Mouse (Mus musculus) CD4-positive naive resting alpha-beta T cell, adult 76 days (primary cell): Measurements from ENCODE around the gene Galc. TPM values are rescaled to one million over a fixed set of nuclear protein-coding genes. Genes with fewer than 3 reads are reported as not detected.

Experiments used
- total RNA-seq: library from RNA; stranded (reverse); gene quantifications from one replicate; pipeline ENCODE4 v1.2.4, GENCODE M21; 2023

Gene Galc
- 5.1 TPM for total RNA-seq

DNA sequence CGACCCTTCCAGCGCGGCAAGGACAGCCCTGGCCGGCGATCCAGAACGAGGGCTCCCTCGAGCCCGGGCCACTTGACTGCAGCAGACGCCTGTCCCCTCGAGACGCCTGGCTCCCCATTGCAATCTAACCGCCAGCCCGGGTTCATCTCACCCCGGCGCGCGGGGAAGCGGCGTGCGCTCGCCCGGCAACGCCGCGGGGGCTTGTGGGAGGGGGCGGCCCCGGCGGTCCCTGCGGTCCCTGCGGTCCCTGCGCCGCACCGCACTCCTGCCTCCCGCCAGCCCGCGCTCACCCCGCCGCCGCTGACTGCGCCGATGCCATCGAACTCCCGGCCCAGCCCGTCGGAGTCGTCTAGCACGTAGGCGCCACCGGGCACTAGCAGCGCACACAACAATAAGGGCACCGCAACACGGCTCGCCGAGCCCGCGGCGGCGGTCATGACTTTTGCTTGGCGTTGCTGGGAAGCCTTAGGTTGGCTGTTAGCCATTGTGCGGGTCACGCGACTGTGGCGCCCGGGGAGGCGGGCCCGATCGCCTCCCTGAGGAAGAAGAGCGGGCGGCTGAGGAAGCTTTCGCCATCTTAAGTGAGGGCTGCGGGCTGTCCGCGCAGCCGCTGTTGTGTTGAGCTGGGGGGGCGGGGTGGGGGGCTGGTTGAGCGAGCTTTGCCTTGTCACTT, at the start of gene Galc:
Gene Galc, minus strand, starts transcription at position 615 of the 673 bp plus-strand sequence.

DNA sequence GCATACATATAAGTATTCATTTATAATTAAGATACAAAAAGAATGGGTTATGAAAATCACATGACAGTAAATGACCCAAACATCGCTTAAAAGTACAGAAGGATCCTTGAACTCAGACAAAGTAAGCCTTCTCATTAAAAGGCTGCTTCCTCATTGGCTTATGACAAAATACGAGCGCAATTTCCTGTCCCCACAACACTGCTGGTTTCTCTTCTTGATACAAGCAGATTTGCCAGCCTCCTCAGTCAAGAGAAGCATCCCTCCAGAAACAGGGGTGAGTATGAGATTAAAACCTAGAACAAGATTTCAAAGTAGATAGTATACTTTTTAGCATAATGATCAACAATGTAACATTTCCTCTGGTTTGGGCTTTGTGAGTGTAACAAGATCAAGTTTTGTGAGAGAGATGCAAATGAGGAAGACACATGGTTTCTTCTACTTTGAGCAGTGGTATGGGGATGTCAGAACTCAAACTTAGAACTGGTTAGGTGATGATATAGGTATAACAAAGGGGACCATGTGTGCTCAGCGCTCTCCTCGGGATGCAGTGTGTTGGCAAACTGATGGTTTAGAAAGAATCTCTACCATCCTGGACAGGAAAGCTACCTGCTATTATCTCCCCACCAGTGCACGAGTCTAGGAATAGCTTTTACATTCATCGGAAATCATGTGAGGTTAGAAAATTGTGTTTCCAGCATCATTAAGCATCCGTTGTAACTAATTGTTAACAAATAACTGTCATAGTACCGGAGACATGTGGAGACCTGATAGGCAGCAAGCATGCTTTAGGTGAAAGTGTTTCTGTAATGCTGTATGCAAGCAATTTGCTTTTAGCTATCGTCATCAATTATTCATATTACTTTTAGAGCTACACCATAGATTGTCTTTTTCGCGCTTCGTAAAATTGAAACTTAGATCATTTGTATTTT, 9.4 kb upstream of the Galc start, which contains the start of gene Gpr65:
Gene Gpr65, plus strand, starts transcription at position 195 of the 929 bp plus-strand sequence.

Other genes with a start within 250 kb of the Galc start
- gene Gpr65, start 9.2 kb upstream of the Galc start, total RNA-seq: 23.6 TPM